Mouse (Mus musculus) v-Abl transformed pro-B cells (cell line): Measurements from ENCODE around the gene Cux2.

Experiments used
- in situ Hi-C, 2 experiments: fragments of 400-800 bp; cut with MboI; formaldehyde crosslinking; loops; one replicate each; pipeline ENCODE4 v1.15.1; 2025; ENCODE audit not compliant: unreplicated experiment in 2 of 2

Gene Cux2

GRCm38 (mm10) chr5:121890925-121891324, 159.0 kb downstream of the Cux2 start:
- in situ Hi-C loops: no loop called here

DNA sequence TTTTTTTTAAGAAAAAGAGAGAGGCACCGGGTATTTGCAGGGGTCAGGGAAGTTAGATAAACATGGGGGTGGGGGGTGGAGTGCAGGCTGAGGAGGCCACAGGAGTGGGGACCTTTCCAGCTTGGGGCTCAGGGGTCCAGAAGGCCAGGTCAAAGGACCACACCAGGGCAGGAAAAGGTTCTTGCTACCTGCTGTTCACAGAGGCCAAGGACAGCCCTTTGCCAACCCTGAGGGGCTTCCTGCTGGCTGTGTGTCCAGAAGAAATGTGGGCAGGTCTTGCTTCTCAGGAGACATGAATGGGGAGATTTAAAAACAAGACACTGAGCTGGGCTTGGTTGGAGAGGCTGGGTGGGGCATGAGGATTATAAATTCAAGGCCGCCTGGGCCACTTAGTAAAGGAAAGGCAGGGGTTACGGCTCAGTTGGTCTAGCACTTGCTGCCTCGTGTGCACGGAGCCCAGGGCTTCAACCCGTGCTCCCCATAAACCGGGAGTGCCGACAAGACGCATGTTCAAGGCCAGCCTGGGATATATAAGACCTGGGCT, 160.0 kb downstream of the Cux2 start:
- in situ Hi-C loops: no loop called here

DNA sequence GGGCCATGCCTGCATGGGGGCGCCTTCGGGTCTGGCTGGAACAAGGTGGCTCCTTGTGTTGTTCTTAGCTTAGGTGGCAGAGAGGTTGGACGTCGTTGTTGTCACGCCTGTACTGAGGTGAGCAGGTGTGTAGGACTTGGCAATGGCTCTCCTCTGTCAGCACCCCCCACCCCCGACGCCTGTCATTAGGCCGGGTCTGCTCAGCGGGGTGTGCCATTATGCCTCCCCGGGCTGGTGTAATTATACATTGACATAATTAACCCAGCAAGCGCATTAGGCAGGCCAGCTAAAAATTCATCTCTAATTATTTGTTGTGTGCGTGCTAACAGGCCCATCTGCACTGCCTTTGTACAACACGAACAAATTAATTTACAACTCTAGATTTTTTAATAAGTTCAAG, 160.5 kb downstream of the Cux2 start:
- in situ Hi-C loops: no loop called here

GRCm38 (mm10) chr5:121883356-121883755, 166.5 kb downstream of the Cux2 start:
- in situ Hi-C loops: no loop called here

DNA sequence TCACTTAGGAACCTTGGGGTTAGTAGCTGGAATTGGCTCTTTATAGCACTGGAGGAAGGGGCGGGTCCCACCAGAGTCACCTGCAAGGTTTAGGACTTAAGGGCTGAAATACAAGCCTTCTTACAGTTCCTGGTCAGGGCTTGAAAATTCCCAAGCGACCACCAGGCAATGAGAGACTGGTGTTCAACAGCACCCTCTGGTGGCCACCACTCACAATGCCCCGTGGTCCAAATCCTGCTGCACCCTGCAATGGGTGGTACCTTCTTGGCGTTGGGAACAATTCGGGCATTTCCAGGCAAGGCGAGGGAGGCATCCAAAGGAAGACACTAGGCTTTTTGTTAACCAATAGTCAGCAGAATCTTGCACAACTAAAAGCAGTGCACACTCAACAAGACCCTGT, 170.7 kb downstream of the Cux2 start:
- in situ Hi-C loops: loop anchor here (5.0 to 10.0 kb wide), 2 partner anchors 67 to 206 kb away; no protein-coding TSS in a partner anchor

DNA sequence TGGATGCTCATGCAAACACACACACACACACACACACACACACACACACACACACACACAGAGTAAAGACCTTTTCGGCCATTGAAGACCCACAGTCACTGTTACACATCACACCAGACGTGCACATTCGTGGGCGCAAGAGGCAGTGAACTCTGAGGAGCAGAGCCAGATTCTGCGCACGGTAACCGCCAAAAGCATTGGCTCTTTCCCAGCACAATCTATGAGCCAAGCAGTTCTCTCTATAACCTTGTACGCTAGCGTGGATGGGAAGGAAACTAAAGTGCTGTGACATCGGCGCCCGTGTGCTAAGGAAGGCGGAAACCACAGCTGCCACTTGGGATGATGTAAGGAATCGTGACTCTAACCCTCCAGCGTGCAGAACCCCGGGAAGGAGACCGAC, 171.2 kb downstream of the Cux2 start:
- in situ Hi-C loops: loop anchor here (5.0 to 10.0 kb wide), 2 partner anchors 66 to 206 kb away; no protein-coding TSS in a partner anchor

- in situ Hi-C loops: loop anchor here (5.0 to 10.0 kb wide), 2 partner anchors 65 to 208 kb away; no protein-coding TSS in a partner anchor
Observed at GRCm38 (mm10) chr5:121876901-121877300, 173.0 kb downstream of the Cux2 start.

DNA sequence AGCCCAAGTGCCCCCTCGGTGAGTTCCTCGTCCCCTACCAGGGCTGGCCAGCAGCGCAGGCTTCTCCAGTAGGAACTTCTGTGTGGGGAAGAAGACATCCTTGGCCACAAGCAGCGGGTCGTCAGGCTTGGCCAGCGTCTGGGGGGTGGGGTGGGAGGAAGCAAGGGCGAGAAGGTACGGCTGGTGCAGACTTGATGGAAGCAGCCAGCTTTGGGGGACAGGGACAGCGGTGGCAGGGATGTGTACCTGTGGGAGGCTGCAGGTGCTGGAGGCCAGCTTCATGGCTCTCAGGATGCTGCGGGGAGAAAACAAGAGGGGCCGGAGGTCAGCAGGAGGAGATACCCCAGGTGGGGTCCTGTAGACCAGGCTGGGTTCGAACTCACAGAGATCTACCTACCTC, 174.9 kb downstream of the Cux2 start:
- in situ Hi-C loops: loop anchor here (5.0 to 10.0 kb wide), 2 partner anchors 63 to 210 kb away; no protein-coding TSS in a partner anchor

DNA sequence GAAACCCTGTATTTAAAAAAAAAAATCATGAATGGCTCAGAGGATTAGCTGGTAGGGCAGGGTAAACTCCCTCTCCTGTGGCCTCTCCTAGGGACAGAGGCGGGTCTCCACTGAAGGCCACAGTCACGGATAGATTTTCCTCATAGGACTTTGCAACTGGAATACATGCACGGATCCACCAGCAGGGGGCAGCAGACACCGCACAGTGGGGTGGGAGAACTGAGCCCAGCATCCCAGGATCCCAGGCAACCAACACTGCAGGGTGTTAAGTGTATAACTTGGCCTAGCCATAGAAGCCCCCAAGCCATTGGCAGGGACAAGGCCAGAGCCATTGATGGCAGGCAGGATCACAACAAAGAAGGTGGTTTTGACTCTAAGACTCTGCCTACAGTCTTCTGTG, 177.7 kb downstream of the Cux2 start:
- in situ Hi-C loops: loop anchor here (10.0 kb wide), 1 partner anchor 213 kb away; no protein-coding TSS in a partner anchor

DNA sequence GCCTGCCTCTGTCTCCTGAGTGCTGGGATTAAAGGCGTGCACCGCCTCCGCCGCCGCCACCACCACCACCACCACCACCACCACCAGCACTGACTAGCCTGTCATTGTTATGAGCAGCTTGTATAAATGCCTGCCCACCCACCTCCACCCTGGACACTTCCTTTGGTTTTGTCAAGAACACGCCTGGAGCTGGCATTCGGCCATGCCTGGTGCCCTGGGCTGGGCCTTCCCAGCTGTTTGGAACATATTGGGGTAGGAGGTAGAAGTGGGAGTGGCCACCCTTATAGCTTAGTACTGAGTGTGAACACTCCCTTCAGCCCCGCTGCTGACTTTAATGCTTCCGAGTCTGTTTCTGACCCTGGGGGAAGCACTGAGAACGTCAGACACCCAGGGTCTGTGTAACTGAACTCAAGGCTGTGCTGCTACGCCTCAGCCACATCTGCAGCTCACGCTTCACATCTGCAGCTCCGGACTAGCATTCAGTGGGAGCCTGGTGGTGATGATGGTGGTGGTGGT, 178.3 kb downstream of the Cux2 start:
- in situ Hi-C loops: loop anchor here (10.0 kb wide), 1 partner anchor 213 kb away; no protein-coding TSS in a partner anchor

DNA sequence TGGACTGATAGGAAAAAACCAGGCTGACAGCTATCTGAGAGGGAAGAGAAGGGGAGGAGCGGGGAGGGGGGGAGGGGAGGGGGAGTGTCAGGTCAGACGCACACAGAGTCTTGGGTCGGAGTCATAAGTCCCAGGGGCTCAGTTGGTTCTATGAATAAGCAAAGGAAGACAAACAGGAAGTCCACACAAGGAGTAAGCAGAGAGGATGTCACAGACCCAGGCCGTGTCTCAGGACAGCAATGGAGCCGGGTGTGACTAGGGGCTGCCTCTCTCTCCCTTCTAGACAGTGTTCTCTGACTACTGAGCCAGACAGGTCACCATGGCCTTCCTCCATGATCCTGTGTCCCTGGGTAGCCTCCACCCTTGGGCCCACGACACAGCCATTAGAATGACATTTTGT, 179.1 kb downstream of the Cux2 start:
- in situ Hi-C loops: loop anchor here (10.0 kb wide), 1 partner anchor 214 kb away; no protein-coding TSS in a partner anchor

- in situ Hi-C loops: no loop called here
Observed at GRCm38 (mm10) chr5:121867963-121868362, 181.9 kb downstream of the Cux2 start.

GRCm38 (mm10) chr5:121864330-121864729, 185.6 kb downstream of the Cux2 start:
- in situ Hi-C loops: no loop called here

DNA sequence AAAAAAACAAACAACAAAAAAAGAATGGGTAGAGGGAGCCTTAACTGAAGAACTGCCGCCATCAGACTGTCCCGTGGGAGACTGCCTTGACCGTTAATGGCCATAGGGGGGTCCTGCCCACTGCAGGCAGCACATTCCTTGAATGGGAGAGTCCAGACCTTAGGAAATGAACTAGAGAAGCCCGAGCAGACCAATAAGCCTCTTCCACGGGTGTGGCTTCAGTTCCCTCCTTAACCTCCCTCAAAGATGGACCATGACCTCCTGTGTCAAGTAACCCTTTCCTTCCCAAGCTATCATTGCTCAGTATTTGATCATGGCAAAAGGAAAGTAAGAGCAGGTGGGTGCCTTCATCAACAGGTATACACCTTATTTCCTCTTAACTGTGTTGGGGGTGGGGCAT, 187.9 kb downstream of the Cux2 start:
- in situ Hi-C loops: no loop called here

- in situ Hi-C loops: no loop called here
Observed at GRCm38 (mm10) chr5:121858427-121858826, 191.5 kb downstream of the Cux2 start.

GRCm38 (mm10) chr5:121856740-121857139, 193.2 kb downstream of the Cux2 start:
- in situ Hi-C loops: no loop called here

GRCm38 (mm10) chr5:121854768-121855167, 195.1 kb downstream of the Cux2 start:
- in situ Hi-C loops: no loop called here

DNA sequence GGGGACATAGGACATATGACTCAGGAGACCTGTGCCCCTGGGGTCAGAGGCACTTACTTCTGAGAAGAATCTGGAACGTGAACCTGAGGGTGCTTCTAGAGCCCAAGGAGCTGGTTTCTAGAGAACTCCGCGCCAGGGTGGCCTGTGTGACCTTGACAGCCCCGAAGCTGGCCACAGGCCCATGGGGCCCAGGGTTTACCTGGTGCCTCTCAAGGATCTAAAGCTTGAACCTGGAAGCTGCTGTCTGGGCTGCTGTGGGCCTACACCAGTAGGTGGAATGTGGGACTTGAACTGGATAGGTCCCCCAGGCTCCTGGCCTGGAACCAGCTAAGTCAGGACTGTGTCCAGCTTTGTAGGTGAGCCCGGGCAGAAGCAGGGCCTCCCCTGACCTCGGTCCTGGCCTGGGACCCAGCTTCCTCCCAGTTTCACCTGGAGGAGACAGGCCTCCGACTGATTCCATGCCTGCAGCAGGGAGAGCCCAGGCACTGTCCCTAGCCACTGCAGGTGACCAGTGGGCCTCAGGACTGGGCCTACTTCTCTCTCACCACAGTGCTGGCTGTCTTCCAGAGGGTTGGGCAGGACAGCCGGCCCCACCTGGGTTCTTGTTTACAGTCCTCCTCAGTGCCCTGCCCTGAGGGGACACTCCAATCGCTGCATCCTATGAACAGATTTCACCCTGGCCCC, 196.4 kb downstream of the Cux2 start:
- in situ Hi-C loops: no loop called here

GRCm38 (mm10) chr5:121849478-121850349, 200.2 kb downstream of the Cux2 start:
- in situ Hi-C loops: loop anchor here (5.0 to 10.0 kb wide), 3 partner anchors 37 to 225 kb away; no protein-coding TSS in a partner anchor

- in situ Hi-C loops: loop anchor here (5.0 to 10.0 kb wide), 3 partner anchors 36 to 224 kb away; no protein-coding TSS in a partner anchor
Observed at GRCm38 (mm10) chr5:121848743-121849142, 201.2 kb downstream of the Cux2 start, which contains the start of gene Pheta1. Gene Pheta1, plus strand, starts transcription at chr5:121848984.
